Mouse (Mus musculus) hindbrain, embryonic 12.5 days (tissue): Measurements from ENCODE around the gene Fam45a. TPM values are rescaled to one million over a fixed set of nuclear protein-coding genes. Genes with fewer than 3 reads are reported as not detected.
"Not testable (repeated sequence)": the region's sequence is repeated elsewhere in the genome, so short reads cannot be mapped to it uniquely, and the experiment has no call there.

Experiments
- ATAC-seq: fragments of 200-750 bp; cut with Nextera tagmentation; 2 replicates; pipeline ENCODE4 v1.8.0; 2017; ENCODE audit warnings: moderate TSS enrichment; ENCODE audit not compliant: low FRiP score
- H3K27ac ChIP-seq: fragments of 300-500 bp; sonication (generic); 2 replicates; pipeline ENCODE4 v1.5.1; 2016; ENCODE audit warnings: mild to moderate bottlenecking
- H3K27me3 ChIP-seq: fragments of 300-500 bp; sonication (generic); 2 replicates; pipeline ENCODE4 v1.6.1; 2016; ENCODE audit warnings: mild to moderate bottlenecking
- H3K36me3 ChIP-seq: fragments of 300-500 bp; sonication (generic); 2 replicates; pipeline ENCODE4 v1.6.1; 2016; ENCODE audit warnings: mild to moderate bottlenecking
- H3K4me1 ChIP-seq: fragments of 300-500 bp; sonication (generic); 2 replicates; pipeline ENCODE4 v1.6.1; 2016
- H3K4me2 ChIP-seq: fragments of 300-500 bp; sonication (generic); replicated peaks from 2 replicates; pipeline ENCODE4 v1.6.1; 2016; ENCODE audit warnings: mild to moderate bottlenecking
- H3K4me3 ChIP-seq: fragments of 300-500 bp; sonication (generic); 2 replicates; pipeline ENCODE4 v1.5.1; 2016; ENCODE audit warnings: mild to moderate bottlenecking
- H3K9ac ChIP-seq: fragments of 300-500 bp; sonication (generic); 2 replicates; pipeline ENCODE4 v1.6.1; 2016; ENCODE audit warnings: mild to moderate bottlenecking, moderate library complexity
- H3K9me3 ChIP-seq: fragments of 300-500 bp; sonication (generic); replicated peaks from 2 replicates; pipeline ENCODE4 v1.6.1; 2016; ENCODE audit warnings: mild to moderate bottlenecking
- WGBS: fragments of 180-500 bp; shearing (Covaris S2); methylation state at CpG from one replicate; pipeline ENCODE4 v1.1.7; 2016; 5-methylcytosine and 5-hydroxymethylcytosine counted together
- microRNA-seq: library from miRNA; unstranded; fragments of <30 nt; microRNA quantifications from one replicate; pipeline ENCODE4, GENCODE M21; 2017
- polyA plus RNA-seq: library from polyadenylated mRNA; unstranded; fragments of >200 nt; fragmentation: Nextera tagmentation; extraction: Ambion mirVana; gene quantifications from 2 replicates; pipeline ENCODE4 v1.2.1, GENCODE M21; 2016

The Fam45a gene
- polyA plus RNA-seq, 1 experiment from 2014 or later = 38.2 TPM

DNA sequence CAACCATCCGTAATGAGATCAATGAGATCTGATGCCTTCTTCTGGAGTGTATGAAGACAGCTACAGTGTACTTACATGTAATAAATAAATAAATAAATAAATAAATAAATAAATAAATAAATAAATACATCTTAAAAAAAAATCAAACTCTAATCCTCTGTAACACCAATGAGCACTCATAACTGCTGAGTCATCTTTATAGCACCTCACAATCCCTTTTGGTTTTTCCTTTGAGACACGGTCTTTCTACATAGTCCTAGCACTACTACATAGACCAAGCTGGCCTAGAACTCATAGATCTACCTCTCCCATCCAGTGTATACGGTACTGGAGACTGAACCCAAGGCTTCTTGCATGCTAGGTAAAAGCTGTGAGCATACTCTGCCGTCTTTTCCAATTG is 54.8 kb downstream of the Fam45a start:
- H3K4me1 ChIP-seq, H3K9ac ChIP-seq, H3K9me3 ChIP-seq, H3K27ac ChIP-seq, ATAC-seq, H3K27me3 ChIP-seq, H3K4me3 ChIP-seq, H3K4me2 ChIP-seq: not testable (repeated sequence)
- H3K36me3 ChIP-seq = peaks cover 20% of the 10 kb centered on the region
- 97% methylated on average over 4 of the region's 4 CpGs for WGBS

DNA sequence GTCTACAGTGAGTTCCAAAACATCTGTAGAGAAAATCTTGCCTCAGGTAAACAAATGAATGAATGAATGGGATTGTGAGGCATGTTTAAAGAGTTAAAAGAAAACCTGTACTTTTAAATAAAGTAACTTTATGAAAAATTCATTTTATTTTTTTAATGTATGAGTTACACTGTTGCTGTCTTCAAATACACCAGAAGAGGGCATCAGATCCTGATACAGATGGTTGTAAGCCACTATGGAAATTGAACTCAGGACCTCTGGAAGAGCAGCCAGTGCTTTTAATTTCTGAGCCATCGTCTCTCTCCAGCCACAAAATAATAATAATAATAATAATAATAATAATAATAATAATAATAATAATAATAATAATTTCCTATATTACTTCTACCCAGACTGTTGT is 59.1 kb downstream of the Fam45a start:
- H3K4me1 ChIP-seq = 0 out of 2 replicates have a peak, but pooled peaks cover 6% of the 10 kb centered on the region
- no peak overlapping the region for H3K4me3 ChIP-seq
- ATAC-seq = no peak
- 92% methylated on average over 1 of the region's 1 CpGs for WGBS
- H3K27me3 ChIP-seq = no peaks in the 10 kb centered on the region
- no peak overlapping the region for H3K9ac ChIP-seq
- peaks cover 17% of the 10 kb centered on the region; the same call in 1 of the 2 replicates for H3K36me3 ChIP-seq
- no peak overlapping the region for H3K27ac ChIP-seq
- H3K4me2 ChIP-seq = no peak overlapping the region
- no peaks in the 10 kb centered on the region for H3K9me3 ChIP-seq

DNA sequence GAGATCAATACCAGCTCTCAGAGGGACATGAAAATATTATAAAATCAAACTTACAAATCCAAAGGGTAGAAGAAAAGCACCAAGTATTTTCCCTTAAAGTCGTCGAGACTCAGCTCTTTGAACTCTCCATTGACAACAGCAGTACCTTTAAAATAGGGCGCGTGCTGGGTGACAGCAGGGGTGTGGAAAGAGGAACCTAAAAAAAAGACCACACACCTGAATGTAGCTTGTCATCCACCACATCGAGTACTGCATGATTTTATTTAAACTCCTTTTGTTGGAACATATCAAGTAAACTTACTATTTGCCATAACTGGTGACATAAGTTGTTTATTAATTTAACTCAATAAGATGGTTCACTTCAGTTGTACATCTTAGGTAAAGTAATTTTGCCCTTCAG is 60.0 kb downstream of the Fam45a start:
- no peaks in the 10 kb centered on the region for H3K9me3 ChIP-seq
- 91% methylated on average over 5 of the region's 5 CpGs for WGBS
- no peak overlapping the region for H3K9ac ChIP-seq
- no peaks in the 10 kb centered on the region for H3K27me3 ChIP-seq
- no peak overlapping the region for H3K4me2 ChIP-seq
- H3K4me1 ChIP-seq = 0 out of 2 replicates have a peak, but pooled peaks cover 6% of the 10 kb centered on the region
- ATAC-seq = no peak
- peaks cover 17% of the 10 kb centered on the region; the same call in 1 of the 2 replicates for H3K36me3 ChIP-seq
- no peak overlapping the region for H3K4me3 ChIP-seq
- H3K27ac ChIP-seq = no peak overlapping the region

DNA sequence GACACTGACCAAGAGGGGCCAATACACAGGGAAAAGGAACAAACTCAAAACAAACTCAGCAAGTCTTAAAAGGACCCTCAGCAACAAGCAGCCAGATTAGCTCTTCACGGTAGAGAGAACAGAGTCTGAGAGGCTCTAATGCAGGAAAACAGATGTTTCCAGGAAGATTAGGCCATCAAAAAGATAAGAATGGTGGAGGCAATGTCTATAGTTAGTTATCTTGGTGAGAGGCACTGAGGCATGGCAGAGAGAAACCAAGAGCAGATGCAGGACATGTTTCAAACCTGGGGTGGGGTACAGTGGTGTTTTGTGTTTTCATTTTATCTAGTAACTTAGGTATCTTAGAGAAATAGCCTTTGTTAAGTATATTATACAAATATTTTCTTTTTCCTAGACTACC is 60.9 kb downstream of the Fam45a start:
- 72% methylated on average over 1 of the region's 1 CpGs for WGBS
- no peak for ATAC-seq

DNA sequence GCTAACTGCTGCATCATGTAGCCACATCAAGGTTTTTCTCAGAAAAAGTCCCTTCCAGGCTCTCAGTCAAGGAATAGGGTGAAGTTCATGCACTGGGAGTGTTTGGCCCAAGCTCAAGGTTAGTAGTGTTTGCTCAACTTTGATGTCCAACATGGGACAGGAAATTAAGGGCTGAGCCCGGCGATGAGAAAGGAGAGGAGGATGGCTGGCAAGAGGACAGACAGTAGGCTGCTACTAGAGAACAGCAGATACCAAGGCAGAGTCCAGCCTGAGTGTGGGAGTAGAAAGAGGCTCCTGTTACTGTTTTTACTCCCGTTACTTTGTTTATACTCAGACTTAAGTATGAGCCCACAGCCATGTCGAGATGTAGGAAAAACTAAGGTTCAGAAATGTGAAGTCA is 62.1 kb downstream of the Fam45a start:
- ATAC-seq = no peak
- 0 out of 2 replicates have a peak, but pooled peaks cover 6% of the 10 kb centered on the region for H3K4me1 ChIP-seq
- 32% methylated on average over 4 of the region's 4 CpGs for WGBS
- no peak overlapping the region for H3K27ac ChIP-seq
- peaks cover 10% of the 10 kb centered on the region; the same call in 1 of the 2 replicates for H3K36me3 ChIP-seq
- H3K27me3 ChIP-seq = no peaks in the 10 kb centered on the region
- peak overlapping the region; percentile 52 for H3K4me3 ChIP-seq
- no peaks in the 10 kb centered on the region for H3K9me3 ChIP-seq
- H3K4me2 ChIP-seq = peak overlapping the region; percentile 58
- peak overlapping the region; percentile 62; the same call in 1 of the 2 replicates for H3K9ac ChIP-seq

More for the DNA sequence above, 60.9 kb downstream of the Fam45a start:
- Histone ChIP-seq H3K36me3 (peaks cover 17% of the 10 kb centered on the region; the same call in 1 of the 2 replicates), H3K27me3 (no peaks in the 10 kb centered on the region), H3K4me2 (no peak overlapping the region), H3K9ac (no peak overlapping the region), H3K4me1 (0 out of 2 replicates have a peak, but pooled peaks cover 6% of the 10 kb centered on the region), H3K9me3 (no peaks in the 10 kb centered on the region), H3K4me3 (no peak overlapping the region), H3K27ac (no peak overlapping the region)

DNA sequence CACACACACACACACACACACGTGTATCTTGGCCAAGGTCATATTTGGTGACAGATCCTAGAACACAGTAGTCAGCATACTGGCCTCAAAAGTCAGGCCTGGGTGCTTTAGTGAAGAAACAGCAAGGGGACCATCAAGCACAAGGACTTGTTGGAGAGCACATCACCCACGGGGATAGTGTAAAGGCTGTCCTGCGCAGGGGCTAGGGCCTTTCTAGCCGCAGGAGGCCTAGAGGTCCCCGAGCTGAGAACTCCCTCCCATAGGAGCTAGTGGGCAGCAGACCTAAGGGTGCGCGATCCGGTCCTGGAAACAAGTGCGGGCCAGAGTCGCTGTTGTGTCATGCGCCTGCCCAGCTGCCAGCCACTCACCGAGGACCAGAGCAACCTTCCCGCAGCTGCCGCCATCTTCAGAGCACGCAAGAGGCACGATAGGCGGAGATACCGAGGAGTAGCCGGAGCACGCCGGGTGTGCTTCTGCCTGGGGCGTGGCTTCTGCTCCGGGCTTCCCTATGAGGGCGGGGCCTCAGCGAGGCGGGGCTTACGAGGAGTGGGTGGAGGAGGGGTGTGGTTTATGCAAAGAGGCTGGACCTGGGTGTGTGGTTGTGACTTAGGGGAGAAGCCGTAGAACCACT is 62.8 kb downstream of the Fam45a start, which contains the start of gene Prdx3:
Gene Prdx3 (minus strand): TSS at position 493 of the 631 bp plus-strand sequence.
- no peaks in the 10 kb centered on the region for H3K9me3 ChIP-seq
- H3K27ac ChIP-seq = peak within 1 kb of the TSS; percentile 72
- H3K36me3 ChIP-seq = peaks cover 4% of the 10 kb centered on the region; the same call in 1 of the 2 replicates
- H3K4me3 ChIP-seq = peak within 1 kb of the TSS; percentile 52
- ATAC-seq = peak; percentile 98
- WGBS = under 1% methylated on average over 28 of the region's 28 CpGs
- H3K27me3 ChIP-seq = no peaks in the 10 kb centered on the region
- H3K4me1 ChIP-seq = 0 out of 2 replicates have a peak, but pooled peaks cover 6% of the 10 kb centered on the region
- peak within 1 kb of the TSS; percentile 58 for H3K4me2 ChIP-seq
- H3K9ac ChIP-seq = peak within 1 kb of the TSS; percentile 62

DNA sequence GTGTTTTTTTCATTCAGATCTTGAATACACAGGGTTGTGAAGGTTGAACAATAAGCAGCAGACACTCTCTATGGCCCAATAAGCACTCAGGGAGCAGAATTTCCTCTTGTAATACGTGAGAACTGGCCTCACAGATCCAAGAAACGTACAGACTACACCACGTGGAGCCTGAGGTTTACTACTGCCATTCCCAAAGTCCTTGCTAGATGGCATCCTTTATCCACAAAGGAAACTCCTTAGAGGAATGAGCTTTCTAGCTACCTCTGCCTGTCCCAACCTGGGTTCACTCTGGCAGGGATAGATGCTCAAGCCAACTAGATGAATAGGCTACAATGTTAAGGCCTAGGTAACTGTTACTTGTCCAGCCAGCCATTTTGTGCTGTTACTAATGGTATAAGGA is 71.7 kb downstream of the Fam45a start:
- 12% methylated on average over 3 of the region's 3 CpGs for WGBS
- no peak for ATAC-seq

More for the DNA sequence above, 71.7 kb downstream of the Fam45a start:
- H3K9ac ChIP-seq = no peak overlapping the region
- no peaks in the 10 kb centered on the region for H3K36me3 ChIP-seq
- H3K4me3 ChIP-seq = no peak overlapping the region
- H3K4me1 ChIP-seq = no peaks in the 10 kb centered on the region
- no peak overlapping the region for H3K4me2 ChIP-seq
- no peaks in the 10 kb centered on the region for H3K9me3 ChIP-seq
- no peaks in the 10 kb centered on the region for H3K27me3 ChIP-seq
- H3K27ac ChIP-seq = no peak overlapping the region

Small RNA genes within 50 kb of the gene (microRNA-seq; reads per million reads assigned to microRNA genes)
- not detected for gene mmu-mir-3084-1

Other genes with a start within 250 kb of the Fam45a start
- gene Cacul1, start 230.6 kb upstream of the Fam45a start, polyA plus RNA-seq = 35.7 and 41.7 TPM in 2 replicates
- gene Nanos1, start 55.6 kb upstream of the Fam45a start, polyA plus RNA-seq = 9.0 and 9.6 TPM in 2 replicates
- 126 and 129 TPM in 2 replicates for gene Eif3a, start 20.9 kb upstream of the Fam45a start, polyA plus RNA-seq
- gene Sfxn4, start 49.9 kb downstream of the Fam45a start, polyA plus RNA-seq = 14.2 and 15.3 TPM in 2 replicates
- 94.0 TPM in 2 replicates for gene Prdx3, start 63.0 kb downstream of the Fam45a start, polyA plus RNA-seq
- gene Grk5, start 78.2 kb downstream of the Fam45a start, polyA plus RNA-seq = 2.6 and 3.9 TPM in 2 replicates